Mouse (Mus musculus) myocyte (in vitro differentiated cells): Measurements from ENCODE around the gene Tenm2.

Source experiments
- CEBPB ChIP-seq: IDR thresholded peaks from 2 replicates; pipeline ENCODE4 v1.6.1; 2011; ENCODE audit warnings: mild to moderate bottlenecking, moderate library complexity; ENCODE audit not compliant: poor library complexity, insufficient read depth, severe bottlenecking
- MAX ChIP-seq: IDR thresholded peaks from one replicate; pipeline ENCODE4 v1.6.1; 2011; ENCODE audit warnings: low read depth, mild to moderate bottlenecking, control low read depth
- MYOG ChIP-seq, 3 experiments: IDR thresholded peaks; one replicate each; pipeline ENCODE4 v1.6.1; 2011; ENCODE audit warnings: control low read depth in 2 of 3, low read depth in 2 of 3, mild to moderate bottlenecking in 2 of 3; ENCODE audit not compliant: insufficient read length in 2 of 3, control insufficient read depth in 1 of 3, insufficient read depth in 1 of 3
- POLR2A ChIP-seq: IDR thresholded peaks from one replicate; pipeline ENCODE4 v1.6.1; 2011; ENCODE audit warnings: low read depth, mild to moderate bottlenecking, control low read depth, moderate library complexity; ENCODE audit not compliant: insufficient read length
- SRF ChIP-seq: IDR thresholded peaks from one replicate; pipeline ENCODE4 v1.6.1; 2011; ENCODE audit warnings: low read depth; ENCODE audit not compliant: control insufficient read depth, insufficient read length

- TF ChIP-seq SRF: no peak
- TF ChIP-seq MYOG (IDR thresholded peaks at IDR 0.05; ENCODE audit: control insufficient read depth in 1 of 3, insufficient read depth in 1 of 3, insufficient read length in 2 of 3, low read depth in 2 of 3): no peak
- no peak for TF ChIP-seq POLR2A
- no peak for TF ChIP-seq MAX
- TF ChIP-seq CEBPB: no peak
Measured at GRCm38 (mm10) chr11:36604815-36605382, 630.9 kb downstream of the Tenm2 start.
